Mouse (Mus musculus): ENCODE results near the gene Tns4. TPM values are rescaled to one million over a fixed set of nuclear protein-coding genes. Genes with fewer than 3 reads are reported as not detected.

The Tns4 gene
- polyA plus RNA-seq, 1 experiment from 2014 or later: 0.73 TPM

DNA sequence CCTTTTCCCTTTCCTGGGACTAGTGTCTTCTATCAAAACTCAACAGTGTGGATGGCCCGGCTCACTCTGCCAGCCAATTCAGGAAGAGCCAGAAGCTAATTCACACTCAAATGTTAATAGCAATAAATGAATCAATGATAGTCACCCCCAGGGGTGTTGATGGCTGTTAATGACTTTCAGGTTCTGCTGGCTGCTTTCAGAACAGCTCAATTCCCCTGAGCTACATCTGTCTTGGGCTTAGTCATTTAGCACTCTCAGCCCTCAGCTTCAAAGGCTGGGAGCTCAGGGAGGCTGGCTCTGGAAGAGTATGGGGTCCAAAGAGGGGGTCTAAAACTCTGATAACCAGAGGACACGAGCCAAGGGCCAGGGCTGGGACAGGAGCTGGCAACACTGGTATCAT is 40.2 kb upstream of the Tns4 start:
- ATAC-seq (ENCODE audit: insufficient number of reproducible peaks, insufficient read depth, low FRiP score, low TSS enrichment, low read depth): no peak
- Histone ChIP-seq H3K27ac (no peak overlapping the region), H3K9ac (replicated peaks) (no peak overlapping the region), H3K4me2 (no peak overlapping the region), H3K9me3 (no peaks in the 10 kb centered on the region), H3K4me3 (replicated peaks) (no peak overlapping the region), H3K4me1 (replicated peaks) (peaks cover 67% of the 10 kb centered on the region), H3K36me3 (no peaks in the 10 kb centered on the region), H3K27me3 (no peaks in the 10 kb centered on the region)
- WGBS: 16% methylated on average over 2 of the region's 2 CpGs

DNA sequence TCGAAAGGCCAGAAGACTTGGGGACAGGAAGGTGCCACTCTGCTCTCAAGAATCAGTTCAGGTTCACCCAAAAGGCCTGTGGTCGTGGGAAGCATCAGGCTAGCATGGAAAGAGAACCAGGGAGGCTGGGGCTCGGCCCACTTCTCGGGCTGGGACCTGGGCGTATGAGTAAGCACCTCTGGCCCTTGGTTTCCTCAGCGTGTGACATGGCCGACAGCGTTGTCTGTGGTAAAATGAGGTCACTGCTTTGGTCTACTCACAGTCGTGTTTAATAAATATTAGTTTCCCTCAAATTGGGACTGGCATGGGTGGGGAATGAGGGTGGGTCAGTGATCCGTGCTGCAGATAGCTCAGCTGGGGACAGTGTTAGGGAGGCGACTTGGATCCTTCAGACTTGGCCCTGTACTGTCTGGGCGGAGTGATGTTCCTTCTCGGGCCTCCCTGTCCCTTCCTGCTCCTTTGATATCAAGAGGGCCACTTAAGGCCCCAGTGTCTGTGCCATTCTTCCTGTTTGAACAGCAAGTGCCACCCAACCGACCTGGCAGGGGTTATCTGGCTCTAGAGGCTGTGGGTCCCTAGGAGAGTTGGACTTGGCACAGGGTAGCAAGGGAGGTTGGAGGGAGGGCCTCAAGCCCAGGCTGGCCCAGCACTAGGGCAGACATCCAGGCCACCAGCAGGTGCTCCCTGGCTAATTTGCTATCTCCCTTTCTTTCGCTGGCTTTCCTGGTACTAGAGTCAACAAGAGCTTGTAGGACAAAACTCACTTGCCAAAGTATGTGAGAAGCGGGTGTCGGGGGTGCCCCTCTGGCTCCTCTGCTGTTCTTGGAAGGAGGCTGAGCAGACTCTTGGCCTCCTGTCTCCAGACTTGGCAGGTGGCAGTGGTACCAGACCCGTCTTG is 38.9 kb upstream of the Tns4 start:
- H3K27me3 ChIP-seq: no peaks in the 10 kb centered on the region
- no peaks in the 10 kb centered on the region for H3K36me3 ChIP-seq
- H3K4me3 ChIP-seq (replicated peaks): no peak overlapping the region
- WGBS: 84% methylated on average over 18 of the region's 18 CpGs
- H3K9me3 ChIP-seq: peaks cover 7% of the 10 kb centered on the region; the same call in 1 of the 2 replicates
- H3K9ac ChIP-seq (replicated peaks): no peak overlapping the region
- no peak overlapping the region for H3K4me2 ChIP-seq
- 0 out of 2 replicates have a peak overlapping the region, but pooled peaks have one; percentile 12 for H3K27ac ChIP-seq
- peaks cover 58% of the 10 kb centered on the region for H3K4me1 ChIP-seq (replicated peaks)
- no peak for ATAC-seq (ENCODE audit: insufficient number of reproducible peaks, insufficient read depth, low FRiP score, low TSS enrichment, low read depth)

DNA sequence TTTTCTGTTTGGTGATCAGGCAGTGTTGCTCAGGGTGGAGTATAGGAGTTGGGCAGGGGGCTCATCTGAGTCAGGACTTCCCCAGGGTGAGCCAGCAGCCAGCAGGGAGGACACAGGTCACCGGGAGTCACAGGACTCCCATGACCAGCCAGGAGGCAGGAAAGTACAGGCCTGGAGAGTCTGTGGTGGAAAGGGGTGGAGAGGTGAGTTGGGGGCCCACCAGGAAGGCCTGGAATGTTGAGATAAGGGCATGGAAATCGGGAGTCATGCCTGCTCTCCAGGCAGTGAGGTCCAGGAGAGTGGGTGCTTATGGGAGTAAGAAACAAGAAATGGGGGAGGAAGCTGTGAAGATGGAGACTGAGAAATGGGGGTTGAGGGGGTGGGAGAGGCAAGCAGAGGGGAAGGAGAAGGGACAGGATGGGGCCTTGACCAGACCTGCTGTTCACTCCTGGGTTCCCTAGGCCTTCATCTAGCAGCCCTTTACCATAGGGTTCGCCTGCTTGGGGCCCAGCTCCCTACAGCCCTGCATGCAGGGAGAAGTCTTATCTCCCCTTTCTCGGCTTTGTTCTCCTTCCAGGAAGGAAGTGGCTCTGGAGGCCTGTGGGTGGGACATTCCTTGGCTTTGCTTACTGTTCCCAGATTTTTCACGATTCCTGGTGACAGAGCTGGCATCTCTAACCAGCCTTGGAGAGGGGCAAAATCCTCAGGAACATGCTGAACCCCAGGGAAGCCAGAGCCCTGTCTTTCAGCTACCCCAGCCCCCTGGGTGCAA is 37.6 kb upstream of the Tns4 start:
- Histone ChIP-seq H3K4me2 (no peak overlapping the region), H3K36me3 (no peaks in the 10 kb centered on the region), H3K4me3 (replicated peaks) (no peak overlapping the region), H3K9ac (replicated peaks) (no peak overlapping the region; the same call in 1 of the 2 replicates), H3K27ac (peak overlapping the region; percentile 59), H3K4me1 (replicated peaks) (peaks cover 46% of the 10 kb centered on the region), H3K9me3 (peaks cover 7% of the 10 kb centered on the region; the same call in 1 of the 2 replicates), H3K27me3 (no peaks in the 10 kb centered on the region)
- WGBS: 36% methylated on average over 5 of the region's 5 CpGs
- no peak for ATAC-seq (ENCODE audit: insufficient number of reproducible peaks, insufficient read depth, low FRiP score, low TSS enrichment, low read depth)

GRCm38 (mm10) chr11:99124635-99125029 is 35.5 kb upstream of the Tns4 start:
- peaks cover 7% of the 10 kb centered on the region; the same call in 1 of the 2 replicates for H3K9me3 ChIP-seq
- H3K27me3 ChIP-seq: no peaks in the 10 kb centered on the region
- H3K36me3 ChIP-seq: no peaks in the 10 kb centered on the region
- no peak overlapping the region for H3K9ac ChIP-seq (replicated peaks)
- 21% methylated on average over 10 of the region's 10 CpGs for WGBS
- peak overlapping the region; percentile 20 for H3K4me2 ChIP-seq
- no peak for ATAC-seq (ENCODE audit: insufficient number of reproducible peaks, insufficient read depth, low FRiP score, low TSS enrichment, low read depth)
- peak overlapping the region; percentile 85 for H3K27ac ChIP-seq
- no peak overlapping the region for H3K4me3 ChIP-seq (replicated peaks)
- H3K4me1 ChIP-seq (replicated peaks): peaks cover 57% of the 10 kb centered on the region

GRCm38 (mm10) chr11:99123977-99124634 is 35.0 kb upstream of the Tns4 start:
- Histone ChIP-seq H3K4me3 (replicated peaks) (no peak overlapping the region), H3K4me2 (peak overlapping the region; percentile 20; the same call in 1 of the 2 replicates), H3K9me3 (peaks cover 7% of the 10 kb centered on the region; the same call in 1 of the 2 replicates), H3K36me3 (no peaks in the 10 kb centered on the region), H3K27me3 (no peaks in the 10 kb centered on the region), H3K27ac (peak overlapping the region; percentile 85), H3K4me1 (replicated peaks) (peaks cover 57% of the 10 kb centered on the region), H3K9ac (replicated peaks) (no peak overlapping the region)
- ATAC-seq (ENCODE audit: insufficient number of reproducible peaks, insufficient read depth, low FRiP score, low TSS enrichment, low read depth): no peak
- WGBS: 49% methylated on average over 8 of the region's 15 CpGs

DNA sequence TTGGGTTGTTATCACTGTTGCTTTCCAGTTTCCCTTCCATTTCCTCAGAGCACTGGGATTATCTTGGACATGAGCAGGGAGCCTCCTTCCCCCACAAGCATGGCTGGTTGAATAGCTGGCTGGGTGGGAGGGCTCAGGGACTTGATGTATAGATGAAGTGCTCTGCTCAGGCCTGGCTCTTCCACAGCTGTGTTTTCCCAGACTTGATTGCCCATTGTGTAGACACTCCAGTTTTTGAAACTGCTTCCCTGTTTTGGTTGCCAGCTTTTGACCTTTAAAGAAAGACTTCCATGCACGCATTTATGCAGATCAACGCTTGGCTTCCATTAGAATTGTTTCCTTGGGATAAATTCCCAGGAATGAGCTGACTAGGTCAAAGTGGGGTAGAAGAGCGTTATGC is 33.6 kb upstream of the Tns4 start:
- WGBS: 58% methylated on average over 3 of the region's 3 CpGs

DNA sequence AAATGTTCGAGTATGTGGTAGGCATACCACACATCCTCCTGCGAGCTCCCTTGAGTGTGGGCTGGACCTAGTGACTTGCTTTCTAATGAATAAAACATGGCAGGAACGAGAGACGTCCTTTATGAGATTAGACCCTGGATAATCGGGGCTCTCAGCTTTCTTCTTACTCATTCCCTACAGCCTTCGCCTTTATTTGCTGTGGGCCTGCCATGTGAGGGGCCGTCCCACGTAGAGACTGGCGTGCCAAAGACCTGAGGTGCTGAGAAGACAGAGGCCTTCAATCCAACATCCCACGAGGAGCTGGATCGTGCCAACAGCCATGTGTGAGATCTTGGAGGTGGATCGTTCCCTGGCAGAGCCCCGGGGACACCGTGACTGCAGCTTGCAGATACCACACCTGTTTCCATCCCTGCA is 32.1 kb upstream of the Tns4 start:
- Histone ChIP-seq H3K9ac (replicated peaks) (no peak overlapping the region), H3K9me3 (peaks cover 10% of the 10 kb centered on the region; the same call in 1 of the 2 replicates), H3K4me1 (replicated peaks) (peaks cover 46% of the 10 kb centered on the region), H3K27ac (peak overlapping the region; percentile 85), H3K4me2 (no peak overlapping the region), H3K27me3 (no peaks in the 10 kb centered on the region), H3K36me3 (no peaks in the 10 kb centered on the region), H3K4me3 (replicated peaks) (no peak overlapping the region)
- WGBS: 44% methylated on average over 14 of the region's 14 CpGs
- ATAC-seq (ENCODE audit: insufficient number of reproducible peaks, insufficient read depth, low FRiP score, low TSS enrichment, low read depth): no peak

More for the DNA sequence above, 33.6 kb upstream of the Tns4 start:
- H3K27ac ChIP-seq: peak overlapping the region; percentile 18; the same call in 1 of the 2 replicates
- ATAC-seq (ENCODE audit: insufficient number of reproducible peaks, insufficient read depth, low FRiP score, low TSS enrichment, low read depth): no peak
- H3K36me3 ChIP-seq: no peaks in the 10 kb centered on the region
- no peaks in the 10 kb centered on the region for H3K27me3 ChIP-seq
- peaks cover 10% of the 10 kb centered on the region; the same call in 1 of the 2 replicates for H3K9me3 ChIP-seq
- H3K4me3 ChIP-seq (replicated peaks): no peak overlapping the region
- H3K9ac ChIP-seq (replicated peaks): no peak overlapping the region
- H3K4me1 ChIP-seq (replicated peaks): peaks cover 58% of the 10 kb centered on the region
- no peak overlapping the region for H3K4me2 ChIP-seq

DNA sequence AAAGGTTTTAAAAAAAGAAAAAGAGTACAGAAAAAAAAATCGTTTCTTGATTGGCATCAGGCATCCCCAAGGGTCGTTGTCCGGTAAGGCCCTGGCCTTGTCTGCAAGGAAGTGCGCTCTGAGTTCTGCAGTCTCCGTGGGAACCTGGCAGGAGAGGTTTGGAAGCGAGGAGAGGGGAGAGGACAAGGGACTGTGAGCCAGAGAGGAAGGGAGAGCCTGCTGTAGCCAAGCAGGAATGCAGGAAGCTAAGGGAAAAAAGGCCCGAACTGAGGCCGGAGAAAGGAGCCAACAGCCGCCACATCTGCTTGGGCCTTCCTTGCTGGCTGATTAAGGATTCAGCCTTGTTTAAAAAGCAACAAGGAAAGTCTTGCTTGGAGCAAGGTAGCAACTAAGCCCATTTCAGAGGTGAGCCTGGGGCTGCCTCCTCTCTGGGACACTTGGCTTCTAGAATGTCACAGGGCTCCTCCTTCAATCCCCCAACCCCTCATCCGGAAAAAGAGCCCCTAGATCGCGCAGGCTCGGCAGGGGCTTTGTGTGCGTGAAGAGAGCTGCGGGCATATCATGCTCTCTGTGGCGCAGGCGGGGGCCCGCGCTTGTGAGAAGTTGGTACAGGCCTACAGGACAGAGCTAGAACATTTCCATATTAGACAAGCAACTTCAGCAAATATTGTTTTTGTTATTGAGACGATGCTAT is 31.6 kb upstream of the Tns4 start:
- ATAC-seq (ENCODE audit: insufficient number of reproducible peaks, insufficient read depth, low FRiP score, low TSS enrichment, low read depth): no peak
- no peaks in the 10 kb centered on the region for H3K36me3 ChIP-seq
- H3K9me3 ChIP-seq: peaks cover 10% of the 10 kb centered on the region; the same call in 1 of the 2 replicates
- no peak overlapping the region for H3K4me3 ChIP-seq (replicated peaks)
- H3K4me1 ChIP-seq (replicated peaks): peaks cover 45% of the 10 kb centered on the region
- WGBS: 53% methylated on average over 20 of the region's 20 CpGs
- no peak overlapping the region for H3K4me2 ChIP-seq
- H3K27me3 ChIP-seq: no peaks in the 10 kb centered on the region
- H3K27ac ChIP-seq: peak overlapping the region; percentile 85
- H3K9ac ChIP-seq (replicated peaks): no peak overlapping the region

DNA sequence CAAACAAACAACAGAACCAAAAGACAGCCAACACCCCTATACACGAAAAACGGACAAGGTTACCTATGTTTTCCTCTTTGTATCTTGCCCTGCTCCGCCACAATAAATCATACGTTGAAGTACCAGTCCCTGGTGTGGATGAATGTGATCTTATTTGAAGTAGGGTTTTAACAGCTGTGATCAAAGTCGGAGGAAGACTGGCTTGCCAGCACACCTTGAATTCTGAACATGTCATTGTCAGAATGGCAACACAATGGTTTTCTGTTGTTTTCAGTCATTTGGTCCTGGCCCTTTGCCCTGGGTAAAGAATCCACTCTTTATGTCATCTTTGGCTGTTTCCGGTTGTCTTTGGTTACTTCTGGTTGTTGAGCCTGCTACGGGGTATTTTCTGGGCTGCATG is 29.9 kb upstream of the Tns4 start:
- H3K27ac ChIP-seq: no peak overlapping the region
- H3K4me2 ChIP-seq: no peak overlapping the region
- ATAC-seq (ENCODE audit: insufficient number of reproducible peaks, insufficient read depth, low FRiP score, low TSS enrichment, low read depth): no peak
- WGBS: 80% methylated on average over 7 of the region's 7 CpGs
- H3K36me3 ChIP-seq: no peaks in the 10 kb centered on the region
- H3K9ac ChIP-seq (replicated peaks): no peak overlapping the region
- H3K4me3 ChIP-seq (replicated peaks): no peak overlapping the region
- H3K4me1 ChIP-seq (replicated peaks): peaks cover 29% of the 10 kb centered on the region
- H3K27me3 ChIP-seq: no peaks in the 10 kb centered on the region
- peaks cover 10% of the 10 kb centered on the region; the same call in 1 of the 2 replicates for H3K9me3 ChIP-seq

DNA sequence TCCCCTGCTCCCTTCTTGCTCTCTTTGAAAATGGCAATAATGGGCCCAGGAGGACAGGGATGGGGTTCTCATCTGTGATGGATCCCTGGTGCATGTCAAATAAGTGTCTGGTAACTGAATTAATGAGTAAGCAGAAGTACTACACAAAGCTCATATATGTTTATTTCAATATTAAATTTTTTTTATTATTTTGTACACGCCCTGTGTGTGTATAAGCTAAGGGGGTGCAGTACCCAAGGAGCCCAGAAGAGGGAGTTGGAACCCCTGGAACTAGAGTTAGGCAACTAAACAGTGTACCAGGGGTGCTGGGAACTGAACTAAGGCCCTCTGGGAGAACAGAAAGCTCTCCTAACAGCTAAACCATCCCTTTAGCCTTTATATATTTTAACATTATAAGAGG is 29.3 kb upstream of the Tns4 start:
- Histone ChIP-seq H3K4me1 (replicated peaks) (peaks cover 33% of the 10 kb centered on the region), H3K4me2 (no peak overlapping the region)
- WGBS: 87% methylated on average over 1 of the region's 1 CpGs

More for the DNA sequence above, 29.3 kb upstream of the Tns4 start:
- H3K4me3 ChIP-seq (replicated peaks): no peak overlapping the region
- peaks cover 6% of the 10 kb centered on the region; the same call in 1 of the 2 replicates for H3K9me3 ChIP-seq
- ATAC-seq (ENCODE audit: insufficient number of reproducible peaks, insufficient read depth, low FRiP score, low TSS enrichment, low read depth): no peak
- H3K27ac ChIP-seq: no peak overlapping the region
- H3K36me3 ChIP-seq: no peaks in the 10 kb centered on the region
- no peak overlapping the region for H3K9ac ChIP-seq (replicated peaks)
- no peaks in the 10 kb centered on the region for H3K27me3 ChIP-seq
